Mouse (Mus musculus) cerebellum, adult 11 months (tissue): ENCODE measurements around the gene Matn4.
"Not testable (repeated sequence)": the region's sequence is repeated elsewhere in the genome, so short reads cannot be mapped to it uniquely, and the experiment has no call there.

ENCODE experiments used
- DNase-seq: peaks from one replicate; pipeline ENCODE4 v3.0.0; 2022

Gene Matn4

DNA sequence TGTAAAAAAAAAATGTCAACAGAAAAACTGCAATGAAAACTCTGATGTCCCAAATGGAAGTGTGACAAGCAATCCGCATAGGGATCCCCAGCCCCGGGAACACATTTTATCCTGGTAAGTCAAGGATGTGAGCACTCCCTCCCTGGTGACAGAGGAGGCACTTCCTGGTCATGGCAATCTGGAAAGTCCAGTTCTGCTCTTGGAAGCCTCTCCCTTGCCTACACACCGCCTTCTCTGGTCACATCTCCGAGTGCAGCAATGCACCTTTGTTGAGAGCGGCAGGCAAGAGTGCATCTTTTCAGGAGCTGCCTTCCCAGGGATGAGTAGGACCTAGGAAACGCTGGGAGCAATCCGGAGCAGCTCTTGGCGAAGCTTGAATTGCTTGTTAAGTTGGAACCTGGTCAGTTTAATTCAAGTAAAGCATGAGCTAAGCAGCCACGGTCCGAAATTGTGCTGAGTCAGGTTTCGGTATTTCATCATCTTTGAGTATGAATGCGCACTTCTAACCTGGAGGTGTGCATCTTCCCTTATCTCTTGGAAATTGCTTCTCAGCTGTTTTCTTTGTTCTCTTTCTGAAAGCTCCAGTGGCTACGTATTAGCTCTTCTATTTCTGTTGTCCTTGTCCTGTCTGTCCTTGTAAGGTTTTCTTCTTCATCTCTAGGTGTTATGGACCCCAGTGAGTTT lies 43.8 kb downstream of the Matn4 start:
- DNase-seq: no peak

GRCm38 (mm10) chr2:164359668-164360067 lies 45.3 kb downstream of the Matn4 start:
- DNase-seq: no peak

DNA sequence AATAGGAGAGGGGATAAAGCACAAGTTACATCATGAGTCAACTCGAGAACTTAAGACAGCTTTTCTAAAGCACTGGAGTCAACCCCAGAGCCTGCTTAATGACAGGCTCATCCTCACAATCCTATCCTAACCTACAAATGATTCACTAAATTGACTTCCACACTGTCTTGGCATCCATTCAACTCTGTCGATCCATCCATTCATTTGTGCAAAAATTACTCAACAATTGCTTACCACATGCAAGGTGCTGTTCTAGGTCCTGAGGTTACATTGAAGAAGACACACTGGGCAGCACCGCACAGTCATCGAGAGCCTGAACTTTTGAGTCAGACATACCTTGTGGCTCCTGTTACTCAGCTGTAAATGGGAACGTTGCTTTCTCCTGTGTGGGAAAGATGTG lies 45.9 kb downstream of the Matn4 start:
- no peak for DNase-seq

GRCm38 (mm10) chr2:164358373-164358772 lies 46.6 kb downstream of the Matn4 start:
- DNase-seq: no peak

DNA sequence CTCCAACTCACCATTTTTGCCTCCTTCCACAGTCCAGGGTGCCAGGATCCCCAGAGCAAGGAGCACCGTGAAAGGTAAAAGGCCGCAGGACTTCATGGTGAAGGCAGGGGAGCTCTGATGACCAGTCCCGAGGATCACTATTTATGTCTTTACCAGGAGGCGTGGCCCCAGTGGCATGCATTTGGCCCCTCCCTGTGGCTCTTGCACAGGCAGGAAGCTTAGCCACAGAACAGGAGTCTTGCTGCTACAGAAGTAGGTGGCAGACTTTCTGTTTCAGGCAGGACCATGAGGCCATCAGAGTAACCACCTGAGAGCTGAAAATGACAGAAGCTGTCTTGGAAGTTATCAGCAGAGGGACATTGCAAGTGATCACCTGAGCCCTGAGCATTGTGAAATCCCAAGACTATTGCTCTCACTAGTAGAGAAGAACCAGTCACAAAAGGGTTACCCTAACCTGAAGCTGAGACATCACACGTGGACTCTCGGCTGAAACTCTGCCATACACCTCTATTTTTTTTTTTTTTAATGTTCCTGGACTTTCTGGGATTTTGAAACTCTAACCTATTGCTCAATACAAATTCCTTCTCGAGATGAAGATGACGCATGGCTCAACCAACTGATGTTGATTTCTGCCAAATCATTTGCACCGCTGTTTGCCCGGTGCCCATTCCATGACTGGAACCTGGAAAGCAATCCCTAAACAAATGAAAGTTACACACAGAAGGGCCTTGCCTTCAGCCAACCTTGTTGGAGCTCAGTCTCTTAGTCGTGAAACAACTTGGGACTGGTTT lies 48.6 kb downstream of the Matn4 start:
- no peak for DNase-seq

GRCm38 (mm10) chr2:164353356-164353755 lies 51.6 kb downstream of the Matn4 start:
- DNase-seq: no peak

DNA sequence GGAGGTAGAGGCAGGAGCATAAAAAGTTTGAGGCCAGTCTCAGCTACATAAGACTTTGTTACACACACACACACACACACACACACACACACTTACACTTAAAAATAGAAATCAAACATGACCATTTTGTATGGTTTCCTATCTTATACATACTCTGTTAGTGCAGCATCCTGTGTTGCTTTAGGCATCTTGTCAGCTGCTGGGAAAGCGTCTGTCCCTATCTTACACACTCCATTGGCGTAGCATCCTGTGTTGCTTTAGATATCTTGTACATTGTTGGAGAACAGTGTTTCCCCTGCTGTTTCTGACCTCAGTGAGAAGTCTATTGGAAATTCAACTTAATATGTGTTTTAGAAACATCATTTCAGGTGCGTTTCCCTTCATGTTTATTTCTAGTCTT lies 52.3 kb downstream of the Matn4 start:
- no peak for DNase-seq

- DNase-seq: no peak
These were observed 56.0 kb downstream of the Matn4 start for GRCm38 (mm10) chr2:164348980-164349379.

GRCm38 (mm10) chr2:164347697-164348096 lies 57.3 kb downstream of the Matn4 start:
- DNase-seq: not testable (repeated sequence)

DNA sequence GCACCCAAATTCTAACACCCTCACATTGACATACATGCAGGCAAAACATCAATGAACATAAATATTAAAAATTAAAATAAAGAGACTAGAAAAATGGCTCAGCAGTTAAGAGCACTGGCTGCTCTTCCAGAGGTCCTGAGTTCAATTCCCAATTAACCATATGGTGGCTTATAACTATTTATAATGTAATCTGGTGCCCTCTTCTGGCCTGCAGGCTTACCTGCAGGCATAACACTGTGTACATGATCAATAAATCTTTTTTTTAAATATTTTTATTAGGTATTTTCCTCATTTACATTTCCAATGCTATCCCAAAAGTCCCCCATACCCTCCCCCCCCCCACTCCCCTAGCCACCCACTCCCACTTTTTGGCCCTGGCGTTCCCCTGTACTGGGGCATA lies 61.2 kb downstream of the Matn4 start:
- DNase-seq: not testable (repeated sequence)
